Mouse (Mus musculus) forebrain, embryonic 14.5 days (tissue): ENCODE data around the gene Sgsm1. TPM values are rescaled to one million over a fixed set of nuclear protein-coding genes. Genes with fewer than 3 reads are reported as not detected.

Experiments used
- ATAC-seq: fragments of 200-750 bp; cut with Nextera tagmentation; 2 replicates; pipeline ENCODE4 v1.8.0; 2017; ENCODE audit warnings: mild to moderate bottlenecking, moderate library complexity
- DNase-seq: peaks from one replicate; pipeline ENCODE4 v3.0.0-alpha.2; 2015; ENCODE audit warnings: low spot score
- H3K27ac ChIP-seq: fragments of 300-500 bp; sonication (generic); 2 replicates; pipeline ENCODE4 v1.5.1; 2014; ENCODE audit warnings: low read depth, mild to moderate bottlenecking, control low read depth, low read length, moderate library complexity
- H3K27me3 ChIP-seq: fragments of 300-500 bp; sonication (generic); replicated peaks from 2 replicates; pipeline ENCODE4 v1.6.1; 2014; ENCODE audit warnings: low read length, control low read depth, mixed read lengths; ENCODE audit not compliant: control insufficient read depth, insufficient read depth
- H3K36me3 ChIP-seq: fragments of 300-500 bp; sonication (generic); 2 replicates; pipeline ENCODE4 v1.6.1; 2014; ENCODE audit warnings: low read length, control low read depth; ENCODE audit not compliant: control insufficient read depth, insufficient read depth
- H3K4me1 ChIP-seq: fragments of 300-500 bp; sonication (generic); 2 replicates; pipeline ENCODE4 v1.6.1; 2014; ENCODE audit warnings: antibody characterized with exemption, low read length, control low read depth; ENCODE audit not compliant: control insufficient read depth, insufficient read depth
- H3K4me2 ChIP-seq: fragments of 300-500 bp; sonication (generic); 2 replicates; pipeline ENCODE4 v1.6.1; 2014; ENCODE audit warnings: mild to moderate bottlenecking, control low read depth, low read length
- H3K4me3 ChIP-seq: fragments of 300-500 bp; sonication (generic); 2 replicates; pipeline ENCODE4 v1.5.1; 2014; ENCODE audit warnings: low read depth, low read length, control low read depth
- H3K9ac ChIP-seq: fragments of 300-500 bp; sonication (generic); 2 replicates; pipeline ENCODE4 v1.6.1; 2014; ENCODE audit warnings: mild to moderate bottlenecking, low read length, control low read depth, moderate library complexity
- H3K9me3 ChIP-seq: fragments of 300-500 bp; sonication (generic); replicated peaks from 2 replicates; pipeline ENCODE4 v1.6.1; 2016; ENCODE audit warnings: low read length, control low read depth, mixed read lengths; ENCODE audit not compliant: control insufficient read depth
- WGBS: fragments of 180-500 bp; shearing (Covaris S2); extraction: QIAGEN DNeasy Blood & Tissue Kit; methylation state at CpG from one replicate; pipeline ENCODE4 v1.1.7; 2014; 5-methylcytosine and 5-hydroxymethylcytosine counted together
- polyA plus RNA-seq: library from polyadenylated mRNA; unstranded; fragments of >200 nt; fragmentation: Nextera tagmentation; extraction: Ambion mirVana; gene quantifications from 2 replicates; pipeline ENCODE4 v1.2.1, GENCODE M21; 2014

Gene Sgsm1
- polyA plus RNA-seq: 6.7 and 8.9 TPM in 2 replicates

DNA sequence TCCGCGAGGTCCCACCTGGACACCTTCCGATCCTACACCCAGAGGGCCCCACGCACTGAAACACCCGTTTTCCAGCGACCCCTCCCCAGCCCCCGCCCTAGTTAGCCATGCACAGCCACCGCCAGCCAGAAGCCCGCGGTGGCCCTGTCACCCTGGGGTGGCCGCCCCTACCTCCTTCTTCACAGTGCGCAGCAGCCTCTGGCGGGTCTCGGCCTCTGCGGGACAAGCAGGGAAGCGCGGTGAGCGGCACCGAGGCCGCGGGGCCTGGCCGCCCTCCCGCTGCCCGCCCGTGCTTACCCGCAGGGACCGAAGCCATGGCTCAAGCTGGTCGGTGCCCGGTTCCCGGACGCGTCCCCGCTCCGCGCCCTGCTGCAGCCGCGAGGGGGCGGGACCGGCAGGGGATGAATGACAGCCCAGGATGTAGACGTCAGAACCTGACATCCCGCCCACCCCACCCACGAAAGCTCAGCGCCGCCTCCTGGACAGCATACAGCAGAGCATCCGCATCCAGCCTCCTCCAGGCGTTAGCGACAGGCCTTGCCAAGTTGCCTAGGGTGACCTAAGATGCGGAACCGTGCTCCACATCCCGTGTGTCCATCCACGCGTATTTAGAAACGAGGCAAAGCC lies at the start of gene Sgsm1:
Sgsm1 (minus strand) TSS at position 410 of the 627 bp plus-strand sequence.
- H3K27ac ChIP-seq: no peak within 1 kb of the TSS
- H3K36me3 ChIP-seq: no peaks in the 10 kb centered on the region
- peak; percentile 72 for ATAC-seq
- H3K27me3 ChIP-seq: no peaks in the 10 kb centered on the region
- H3K4me2 ChIP-seq: peak within 1 kb of the TSS; percentile 66
- no peaks in the 10 kb centered on the region for H3K9me3 ChIP-seq
- H3K4me1 ChIP-seq: peaks cover 32% of the 10 kb centered on the region
- H3K4me3 ChIP-seq: peak within 1 kb of the TSS; percentile 62
- peak within 1 kb of the TSS; percentile 81 for H3K9ac ChIP-seq
- 3% methylated on average over 33 of the region's 53 CpGs for WGBS
- peak; percentile 93 for DNase-seq

DNA sequence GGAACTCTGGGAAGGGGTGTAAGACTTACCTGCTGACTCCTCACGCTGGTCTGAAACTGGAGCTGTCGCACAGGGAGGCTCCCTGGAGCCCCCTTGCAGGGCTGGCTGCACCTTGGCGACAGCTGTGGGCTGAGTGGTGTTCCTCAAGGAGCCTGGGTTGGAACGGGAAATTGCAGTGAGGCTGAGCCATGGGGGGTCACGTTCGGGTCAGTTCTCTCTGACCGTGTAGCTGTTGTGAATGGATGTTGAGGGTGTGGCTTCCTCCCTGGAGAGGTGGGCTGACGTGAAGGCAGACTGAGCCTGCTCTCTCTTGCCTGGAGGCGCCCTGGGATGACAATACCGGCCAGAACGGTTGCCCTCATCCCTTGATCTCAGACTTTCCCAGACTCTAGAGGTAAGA lies 48.2 kb upstream of the Sgsm1 start:
- 8% methylated on average over 11 of the region's 11 CpGs for WGBS
- ATAC-seq: no peak

DNA sequence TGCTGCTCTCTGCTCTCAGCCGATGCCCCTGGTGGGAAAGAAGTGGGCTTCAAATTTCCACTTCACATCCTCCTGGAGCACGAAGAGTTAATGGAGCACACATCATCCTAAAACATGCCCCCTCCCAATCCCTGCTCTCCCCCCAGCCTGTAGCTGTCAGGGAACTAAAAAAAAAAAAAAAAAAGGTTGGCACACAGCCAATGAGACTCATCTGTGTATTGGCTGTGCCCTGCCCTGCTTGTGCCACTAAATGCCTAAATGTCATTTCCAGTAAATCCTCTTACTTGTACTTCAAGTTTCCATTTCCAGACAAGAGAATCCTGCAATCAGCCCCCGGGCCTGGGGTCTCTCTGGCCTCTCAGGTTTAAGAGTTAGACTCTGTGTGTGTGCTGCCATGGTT lies 47.1 kb upstream of the Sgsm1 start:
- Histone ChIP-seq H3K9me3 (no peaks in the 10 kb centered on the region), H3K4me2 (no peak overlapping the region), H3K4me1 (peaks cover 7% of the 10 kb centered on the region), H3K27me3 (no peaks in the 10 kb centered on the region), H3K36me3 (no peaks in the 10 kb centered on the region), H3K27ac (peak overlapping the region; percentile 23; the same call in 1 of the 2 replicates), H3K4me3 (no peak overlapping the region), H3K9ac (no peak overlapping the region)
- ATAC-seq (no peak), DNase-seq (peak; percentile 68)
- whole genome bisulfite sequencing: 45% methylated on average over 3 of the region's 3 CpGs

More for the DNA sequence above, 48.2 kb upstream of the Sgsm1 start:
- H3K27me3 ChIP-seq: no peaks in the 10 kb centered on the region
- H3K4me1 ChIP-seq: peaks cover 7% of the 10 kb centered on the region
- H3K9me3 ChIP-seq: no peaks in the 10 kb centered on the region
- H3K27ac ChIP-seq: no peak overlapping the region
- H3K4me3 ChIP-seq: no peak overlapping the region
- no peak overlapping the region for H3K4me2 ChIP-seq
- H3K36me3 ChIP-seq: no peaks in the 10 kb centered on the region
- no peak for DNase-seq
- H3K9ac ChIP-seq: no peak overlapping the region

DNA sequence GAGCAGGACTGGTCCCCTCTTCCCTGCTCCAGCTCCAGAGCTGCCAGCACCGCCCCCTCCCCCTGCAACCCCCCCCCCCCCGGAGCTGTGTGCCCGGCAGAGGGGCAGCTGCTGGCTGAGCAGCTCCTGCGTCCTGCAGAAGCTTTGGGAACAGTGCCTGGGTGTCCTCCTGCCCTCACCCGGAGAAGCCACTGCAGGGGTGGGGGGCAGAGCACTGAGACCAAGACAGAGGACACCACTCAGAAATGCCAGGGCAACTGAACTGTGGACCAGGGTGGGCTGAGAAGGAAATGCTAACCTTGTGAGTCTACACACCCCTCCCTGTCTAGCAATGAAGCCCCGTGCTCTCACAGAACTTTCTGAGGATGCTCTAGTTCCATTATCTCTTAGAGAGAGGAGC lies 46.6 kb upstream of the Sgsm1 start, which contains the start of gene Aym1:
Aym1 (plus strand) TSS at position 109 of the 400 bp plus-strand sequence.
- DNase-seq: no peak
- no peaks in the 10 kb centered on the region for H3K27me3 ChIP-seq
- ATAC-seq: peak; percentile 54; the same call in 1 of the 2 replicates
- peak within 1 kb of the TSS; percentile 23; the same call in 1 of the 2 replicates for H3K27ac ChIP-seq
- peaks cover 9% of the 10 kb centered on the region for H3K4me1 ChIP-seq
- H3K4me3 ChIP-seq: no peak within 1 kb of the TSS
- no peaks in the 10 kb centered on the region for H3K9me3 ChIP-seq
- no peaks in the 10 kb centered on the region for H3K36me3 ChIP-seq
- no peak within 1 kb of the TSS for H3K4me2 ChIP-seq
- WGBS: 40% methylated on average over 3 of the region's 6 CpGs
- H3K9ac ChIP-seq: no peak within 1 kb of the TSS

DNA sequence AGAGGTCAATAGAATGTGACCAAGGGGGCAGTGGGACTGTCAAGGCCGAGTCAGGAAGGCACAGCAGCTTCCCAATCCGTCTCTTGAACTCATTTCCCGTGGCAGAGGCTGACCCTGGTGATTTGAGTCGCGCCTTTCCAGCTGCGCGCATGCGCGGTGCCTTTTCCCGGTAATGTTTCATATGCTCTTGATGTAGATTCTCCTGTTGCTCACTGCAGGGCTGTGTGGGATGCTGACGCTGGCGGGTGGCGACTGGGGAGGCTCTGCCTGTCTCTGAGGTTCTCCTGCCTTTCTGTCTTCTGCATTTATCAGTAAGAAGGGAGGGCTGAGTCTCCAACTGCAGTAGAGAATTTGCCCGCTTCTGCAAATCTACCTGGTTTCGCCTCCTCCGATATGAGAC lies 43.7 kb upstream of the Sgsm1 start:
- H3K27me3 ChIP-seq: no peaks in the 10 kb centered on the region
- H3K9ac ChIP-seq: no peak overlapping the region
- no peak overlapping the region for H3K4me3 ChIP-seq
- H3K27ac ChIP-seq: no peak overlapping the region
- no peak for ATAC-seq
- no peak overlapping the region for H3K4me2 ChIP-seq
- no peaks in the 10 kb centered on the region for H3K36me3 ChIP-seq
- 61% methylated on average over 16 of the region's 16 CpGs for WGBS
- no peaks in the 10 kb centered on the region for H3K9me3 ChIP-seq
- DNase-seq: no peak
- H3K4me1 ChIP-seq: peaks cover 21% of the 10 kb centered on the region

DNA sequence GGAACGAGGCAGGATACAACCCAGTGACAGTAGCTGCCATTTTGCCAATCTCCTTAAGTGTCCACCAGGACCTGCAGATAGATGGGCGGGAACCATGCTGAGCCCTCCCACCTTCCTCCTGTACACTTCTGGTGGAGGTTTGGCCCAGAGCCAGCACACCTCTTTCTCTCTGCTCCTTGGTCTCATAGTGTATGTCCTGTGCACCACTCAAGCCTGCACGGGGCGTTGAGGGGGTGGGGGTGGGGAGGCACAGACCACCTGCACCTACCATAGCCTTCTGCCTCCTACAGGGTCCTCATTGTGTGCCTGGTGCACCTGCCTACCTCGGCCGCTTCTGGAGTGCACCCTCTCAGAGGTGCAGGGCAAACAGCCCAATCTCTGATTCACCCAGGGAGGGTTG lies 42.0 kb upstream of the Sgsm1 start:
- WGBS: 59% methylated on average over 6 of the region's 6 CpGs
- Histone ChIP-seq H3K27me3 (peaks cover 4% of the 10 kb centered on the region; the same call in 1 of the 2 replicates), H3K4me3 (no peak overlapping the region), H3K4me2 (no peak overlapping the region), H3K4me1 (peaks cover 27% of the 10 kb centered on the region), H3K36me3 (no peaks in the 10 kb centered on the region), H3K9me3 (no peaks in the 10 kb centered on the region), H3K9ac (no peak overlapping the region), H3K27ac (no peak overlapping the region)
- no peak for DNase-seq
- no peak for ATAC-seq

DNA sequence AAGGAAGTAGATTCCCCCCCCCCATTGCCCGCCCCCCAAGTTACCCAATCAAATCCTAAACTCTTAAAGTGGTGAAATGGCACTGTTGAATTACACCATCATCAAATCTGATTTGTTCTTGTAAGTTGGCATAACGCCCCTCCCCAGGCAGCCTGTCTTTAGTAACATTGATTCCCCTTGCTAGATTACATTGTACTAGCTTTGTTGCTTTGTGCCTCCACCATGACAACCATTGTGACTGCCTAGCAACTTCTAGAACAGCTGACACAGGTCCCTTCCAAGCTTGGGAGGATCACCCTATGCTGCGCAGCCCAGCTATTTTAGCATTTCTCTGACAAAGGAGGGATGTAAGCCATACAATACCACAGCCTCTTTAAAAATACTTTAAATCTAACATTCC lies 41.2 kb upstream of the Sgsm1 start:
- WGBS: 41% methylated on average over 3 of the region's 3 CpGs
- no peak overlapping the region for H3K9ac ChIP-seq
- H3K27me3 ChIP-seq: peaks cover 4% of the 10 kb centered on the region
- no peaks in the 10 kb centered on the region for H3K9me3 ChIP-seq
- H3K4me3 ChIP-seq: no peak overlapping the region
- H3K4me2 ChIP-seq: no peak overlapping the region
- 0 out of 2 replicates have a peak, but pooled peaks have one; percentile 36 for ATAC-seq
- peak; percentile 68 for DNase-seq
- no peaks in the 10 kb centered on the region for H3K36me3 ChIP-seq
- H3K4me1 ChIP-seq: peaks cover 21% of the 10 kb centered on the region
- H3K27ac ChIP-seq: no peak overlapping the region

DNA sequence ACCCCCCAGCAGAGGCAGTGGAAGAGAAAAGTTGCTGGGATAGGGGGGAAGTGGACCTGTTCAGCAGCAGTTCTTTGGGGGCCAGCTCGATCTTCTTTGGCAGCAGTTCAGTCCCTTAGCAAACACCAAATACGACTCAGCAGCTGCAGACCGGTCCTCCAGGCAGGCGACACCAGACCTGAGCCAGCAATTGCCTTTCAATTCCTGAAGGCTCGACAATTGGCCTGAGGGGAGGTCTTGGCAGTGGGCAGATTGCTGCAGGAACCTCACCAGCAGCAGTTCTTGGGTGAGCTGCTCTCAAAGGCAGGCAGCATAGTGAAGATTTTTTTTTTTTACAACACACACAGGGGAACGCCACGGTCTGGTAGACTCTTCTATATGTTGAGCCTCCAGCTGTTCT lies 39.2 kb upstream of the Sgsm1 start:
- no peak overlapping the region for H3K27ac ChIP-seq
- no peak overlapping the region for H3K4me2 ChIP-seq
- H3K9me3 ChIP-seq: no peaks in the 10 kb centered on the region
- no peaks in the 10 kb centered on the region for H3K36me3 ChIP-seq
- H3K4me1 ChIP-seq: peaks cover 21% of the 10 kb centered on the region
- DNase-seq (peak; percentile 81), ATAC-seq (peak; percentile 41)
- no peak overlapping the region for H3K9ac ChIP-seq
- 8% methylated on average over 7 of the region's 7 CpGs for WGBS
- no peak overlapping the region for H3K4me3 ChIP-seq
- peaks cover 12% of the 10 kb centered on the region for H3K27me3 ChIP-seq

DNA sequence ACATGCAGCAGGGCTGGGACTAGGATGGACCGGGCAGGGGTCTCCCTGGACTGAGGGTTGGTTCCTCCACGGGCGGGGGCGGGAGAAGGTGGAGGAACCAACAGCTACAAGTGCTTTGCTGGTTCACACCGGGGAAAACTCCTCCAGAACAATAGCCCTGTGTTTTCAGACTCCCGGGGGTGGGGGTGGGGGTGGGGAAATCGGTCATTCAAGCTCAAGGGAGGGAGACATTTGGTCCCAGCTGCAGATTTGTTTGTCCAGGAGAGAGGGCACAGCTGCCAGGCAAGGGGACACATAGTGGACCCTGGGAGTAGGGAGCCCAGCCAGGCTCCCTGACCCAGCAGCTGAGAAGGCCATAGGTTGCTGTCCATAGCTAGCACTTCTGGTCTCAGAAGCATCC lies 38.6 kb upstream of the Sgsm1 start:
- no peaks in the 10 kb centered on the region for H3K9me3 ChIP-seq
- no peak overlapping the region for H3K4me2 ChIP-seq
- no peak overlapping the region for H3K4me3 ChIP-seq
- 4% methylated on average over 7 of the region's 7 CpGs for WGBS
- peaks cover 21% of the 10 kb centered on the region for H3K4me1 ChIP-seq
- no peak for DNase-seq
- H3K9ac ChIP-seq: no peak overlapping the region
- H3K36me3 ChIP-seq: no peaks in the 10 kb centered on the region
- no peak overlapping the region for H3K27ac ChIP-seq
- no peak for ATAC-seq
- peaks cover 12% of the 10 kb centered on the region for H3K27me3 ChIP-seq
